Mouse (Mus musculus): ENCODE results near the gene Bdkrb2.

DNA sequence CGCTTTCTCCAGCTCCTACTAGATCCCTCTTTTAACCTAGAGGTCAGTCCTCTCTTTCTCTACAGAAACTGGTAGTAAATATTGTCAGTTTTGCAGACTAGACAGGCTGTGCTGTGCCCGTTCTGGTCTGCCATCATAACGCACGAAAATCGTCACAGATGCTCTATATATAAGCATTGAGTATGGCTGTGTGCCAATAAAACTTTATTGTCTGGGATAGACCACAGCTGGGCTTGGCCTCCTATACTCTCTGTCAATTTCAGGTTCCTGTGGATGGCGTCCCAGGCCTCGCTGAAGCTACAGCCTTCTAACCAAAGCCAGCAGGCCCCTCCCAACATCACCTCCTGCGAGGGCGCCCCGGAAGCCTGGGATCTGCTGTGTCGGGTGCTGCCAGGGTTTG is 40.9 kb downstream of the Bdkrb2 start:
- TF ChIP-seq CTCF (IDR thresholded peaks at IDR 0.05) (no peak), POLR2A (IDR thresholded peaks at IDR 0.05; ENCODE audit: insufficient read depth, low read depth, low read length) (no peak), EP300 (IDR thresholded peaks at IDR 0.05; ENCODE audit: insufficient read depth, low read depth, low read length) (no peak)

All from heart, adult 2 months (tissue).